Mouse (Mus musculus) erythroblast, embryonic 14.5 days (primary cell): ENCODE measurements around the gene Gm498. TPM values are rescaled to one million over a fixed set of nuclear protein-coding genes. Genes with fewer than 3 reads are reported as not detected.

ENCODE experiments used
- H3K27me3 ChIP-seq: 2 replicates; pipeline ENCODE4 v1.6.1; 2012; ENCODE audit warnings: inconsistent platforms; ENCODE audit not compliant: control insufficient read depth
- H3K36me3 ChIP-seq: 2 replicates; pipeline ENCODE4 v1.6.1; 2012; ENCODE audit warnings: mild to moderate bottlenecking, inconsistent platforms; ENCODE audit not compliant: control insufficient read depth
- H3K4me1 ChIP-seq: 2 replicates; pipeline ENCODE4 v1.6.1; 2012; ENCODE audit warnings: inconsistent platforms; ENCODE audit not compliant: control insufficient read depth
- H3K4me3 ChIP-seq: replicated peaks from 2 replicates; pipeline ENCODE3; 2012; ENCODE audit warnings: moderate library complexity, mild to moderate bottlenecking, inconsistent platforms
- H3K9me3 ChIP-seq: 2 replicates; pipeline ENCODE4 v1.6.1; 2012; ENCODE audit warnings: low read length, inconsistent platforms, mixed read lengths; ENCODE audit not compliant: control insufficient read depth
- GATA1 ChIP-seq: IDR thresholded peaks from 2 replicates; pipeline ENCODE4 v1.6.1; 2012; ENCODE audit warnings: low read length, inconsistent platforms, mixed read lengths
- TAL1 ChIP-seq: IDR thresholded peaks from 3 replicates; pipeline ENCODE4 v1.6.1; 2012; ENCODE audit warnings: low read length, inconsistent platforms, mixed read lengths
- polyA plus RNA-seq: library from polyadenylated mRNA; stranded (reverse); fragments of >175 nt; gene quantifications from 2 replicates; pipeline ENCODE4 v1.2.3, GENCODE M21; 2012

The Gm498 gene
- polyA plus RNA-seq, 1 experiment = not detected

DNA sequence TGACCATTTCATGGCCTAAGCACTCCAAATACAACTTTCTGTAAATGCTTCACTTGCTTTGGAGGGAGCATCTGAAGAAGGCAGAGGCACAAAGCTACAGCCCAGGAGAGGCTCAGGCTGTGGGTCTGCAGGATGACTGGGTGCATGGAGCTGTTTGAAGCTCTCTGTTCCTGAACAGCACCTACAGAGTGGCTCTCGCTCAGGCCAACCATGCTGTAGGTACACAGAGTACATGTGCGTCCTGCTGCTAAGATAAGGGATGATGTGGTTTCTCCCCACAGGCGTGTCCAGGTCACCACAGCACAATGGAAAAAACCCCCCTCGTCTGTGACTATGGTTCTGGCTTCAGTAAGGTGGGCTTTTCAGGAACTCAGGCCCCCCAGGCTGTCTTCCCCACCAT lies 2.2 kb downstream of the Gm498 start:
- no peak for TF ChIP-seq TAL1
- TF ChIP-seq GATA1 = no peak
- no peaks in the 10 kb centered on the region for H3K27me3 ChIP-seq
- H3K9me3 ChIP-seq = no peaks in the 10 kb centered on the region
- no peak overlapping the region for H3K4me3 ChIP-seq
- no peaks in the 10 kb centered on the region for H3K4me1 ChIP-seq
- H3K36me3 ChIP-seq = no peaks in the 10 kb centered on the region

DNA sequence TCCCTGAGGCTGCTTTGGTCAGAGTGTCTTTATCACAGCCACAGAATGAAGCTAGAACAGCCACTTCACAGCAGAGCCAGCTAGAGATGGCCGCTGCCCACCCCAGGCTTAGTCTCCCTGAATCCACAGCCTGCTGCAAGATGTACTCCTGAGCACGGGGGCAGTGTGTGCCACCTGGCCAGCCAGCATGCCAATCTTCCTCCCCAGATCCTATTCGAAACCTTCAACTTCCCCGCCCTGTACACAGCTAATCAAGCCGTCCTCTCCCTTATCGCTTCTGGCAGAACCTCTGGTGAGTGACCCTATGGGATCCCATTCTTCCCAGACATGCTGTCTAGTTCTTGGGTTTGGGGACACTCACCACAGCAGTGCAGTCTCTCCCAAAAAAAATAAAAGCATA lies 17.1 kb downstream of the Gm498 start:
- H3K4me3 ChIP-seq = no peak overlapping the region
- H3K4me1 ChIP-seq = peaks cover 9% of the 10 kb centered on the region
- TF ChIP-seq TAL1 = no peak
- no peak for TF ChIP-seq GATA1
- no peaks in the 10 kb centered on the region; the same call in 1 of the 2 replicates for H3K27me3 ChIP-seq
- no peaks in the 10 kb centered on the region for H3K36me3 ChIP-seq
- H3K9me3 ChIP-seq = no peaks in the 10 kb centered on the region

DNA sequence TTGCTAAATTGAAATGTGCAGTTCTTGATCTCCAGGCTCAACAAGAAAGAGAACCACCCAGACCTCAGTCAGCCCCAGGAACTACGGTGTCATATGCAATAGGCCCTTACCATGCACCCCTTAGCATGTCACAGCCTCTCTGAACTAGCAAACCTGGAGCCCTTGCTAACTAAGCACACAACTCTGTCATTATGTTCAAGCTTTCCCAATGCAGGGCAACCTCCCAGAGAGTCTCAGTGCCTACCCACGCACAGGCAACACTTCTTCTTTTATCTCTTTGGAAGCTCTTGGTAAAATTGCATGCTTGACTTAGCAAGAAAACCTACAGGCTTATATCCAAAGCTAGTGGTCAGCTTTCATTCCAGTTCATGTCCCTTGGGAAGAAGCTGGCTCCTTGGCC lies 24.5 kb downstream of the Gm498 start:
- no peaks in the 10 kb centered on the region for H3K9me3 ChIP-seq
- no peaks in the 10 kb centered on the region for H3K4me1 ChIP-seq
- H3K36me3 ChIP-seq = no peaks in the 10 kb centered on the region
- peaks cover 4% of the 10 kb centered on the region for H3K27me3 ChIP-seq
- no peak overlapping the region for H3K4me3 ChIP-seq
- TF ChIP-seq GATA1 (no peak), TAL1 (no peak)

DNA sequence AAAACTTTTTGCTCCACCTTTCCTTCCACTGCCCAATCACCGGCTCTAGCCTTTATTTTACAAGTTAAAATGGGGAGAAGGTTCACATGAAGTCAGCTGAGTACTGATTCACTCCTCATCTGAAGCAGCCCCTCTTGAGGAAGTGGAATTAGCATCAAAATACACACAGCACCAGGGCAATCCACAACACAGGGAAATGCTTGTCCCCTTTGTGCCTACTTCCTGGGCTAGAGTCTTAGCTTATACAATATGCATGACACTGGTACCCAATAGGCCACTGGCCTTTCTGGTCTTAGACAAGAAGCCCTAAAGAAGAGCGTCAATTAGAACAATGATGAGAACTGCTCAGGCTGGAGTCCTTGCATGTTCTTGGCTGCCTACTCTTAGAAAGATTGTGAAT lies 25.7 kb downstream of the Gm498 start:
- TF ChIP-seq TAL1 (no peak), GATA1 (no peak)
- Histone ChIP-seq H3K4me3 (no peak overlapping the region), H3K9me3 (no peaks in the 10 kb centered on the region), H3K36me3 (no peaks in the 10 kb centered on the region), H3K4me1 (no peaks in the 10 kb centered on the region), H3K27me3 (peaks cover 4% of the 10 kb centered on the region)

DNA sequence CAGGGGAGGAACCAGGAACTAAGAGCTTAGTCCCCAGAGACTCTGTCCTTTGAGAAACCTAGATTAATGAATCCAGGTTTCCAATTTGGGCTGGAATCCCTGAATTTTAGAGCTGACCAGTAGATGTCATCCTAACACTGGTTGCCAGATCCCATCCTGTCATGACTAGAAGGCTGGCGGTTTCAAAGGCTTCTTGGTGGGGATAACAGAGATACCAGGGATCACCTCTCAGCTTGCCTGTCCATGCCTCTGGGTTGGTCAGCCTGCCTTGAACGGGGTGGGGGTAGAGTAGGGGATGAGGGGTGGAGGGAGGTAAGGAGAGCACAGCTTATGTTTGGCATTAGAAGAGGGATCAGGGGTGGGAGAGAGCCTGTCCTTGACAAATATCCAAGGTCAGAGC lies 34.0 kb downstream of the Gm498 start:
- Histone ChIP-seq H3K4me3 (no peak overlapping the region), H3K4me1 (no peaks in the 10 kb centered on the region; the same call in 1 of the 2 replicates), H3K36me3 (no peaks in the 10 kb centered on the region), H3K9me3 (no peaks in the 10 kb centered on the region), H3K27me3 (no peaks in the 10 kb centered on the region; the same call in 1 of the 2 replicates)
- no peak for TF ChIP-seq GATA1
- TF ChIP-seq TAL1 = no peak

DNA sequence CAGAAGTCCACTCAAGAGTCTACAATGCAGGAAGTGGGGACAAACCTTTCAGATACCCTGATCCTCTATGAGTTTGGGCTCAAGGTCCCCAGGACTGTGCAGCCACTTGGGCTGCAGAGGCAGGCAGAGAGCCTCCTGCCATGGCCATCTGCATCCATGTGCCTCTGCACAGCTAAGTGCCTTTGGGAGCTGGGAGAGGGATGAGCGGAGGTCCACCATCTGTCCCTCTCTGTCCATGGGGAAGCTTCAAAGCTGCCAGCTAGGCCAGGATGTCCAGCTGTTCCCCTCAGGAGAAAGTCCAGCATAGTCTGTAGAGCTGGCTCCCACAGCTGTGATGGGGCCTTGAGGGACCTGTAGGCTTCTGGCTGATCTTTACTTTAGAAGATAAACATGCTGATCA lies 38.5 kb downstream of the Gm498 start:
- no peaks in the 10 kb centered on the region; the same call in 1 of the 2 replicates for H3K4me1 ChIP-seq

DNA sequence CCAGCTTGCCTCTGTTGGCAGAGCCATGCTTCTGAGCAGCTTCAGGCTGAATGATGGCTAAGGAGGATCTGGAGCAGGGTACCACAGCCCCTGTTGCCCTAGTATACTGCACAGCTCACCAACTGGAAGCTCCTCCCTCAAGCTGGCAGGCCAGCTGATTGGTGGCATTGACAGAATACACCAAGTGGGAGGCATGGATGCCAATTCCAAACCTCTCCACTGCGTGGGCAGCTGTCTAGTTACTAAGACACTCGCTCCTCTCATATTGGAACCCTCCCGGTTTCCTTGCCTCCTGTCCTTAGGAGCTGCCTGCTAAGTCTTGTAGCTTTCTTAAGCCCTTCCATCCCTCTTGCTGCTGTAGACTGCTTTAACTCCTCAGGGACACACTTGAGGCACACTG lies 39.0 kb downstream of the Gm498 start:
- Histone ChIP-seq H3K4me1 (no peaks in the 10 kb centered on the region; the same call in 1 of the 2 replicates), H3K9me3 (no peaks in the 10 kb centered on the region), H3K4me3 (no peak overlapping the region), H3K36me3 (no peaks in the 10 kb centered on the region), H3K27me3 (no peaks in the 10 kb centered on the region; the same call in 1 of the 2 replicates)
- no peak for TF ChIP-seq TAL1

More for the DNA sequence above, 38.5 kb downstream of the Gm498 start:
- no peak overlapping the region for H3K4me3 ChIP-seq
- no peaks in the 10 kb centered on the region; the same call in 1 of the 2 replicates for H3K27me3 ChIP-seq
- H3K36me3 ChIP-seq = no peaks in the 10 kb centered on the region
- TF ChIP-seq GATA1 (no peak), TAL1 (no peak)
- no peaks in the 10 kb centered on the region for H3K9me3 ChIP-seq

DNA sequence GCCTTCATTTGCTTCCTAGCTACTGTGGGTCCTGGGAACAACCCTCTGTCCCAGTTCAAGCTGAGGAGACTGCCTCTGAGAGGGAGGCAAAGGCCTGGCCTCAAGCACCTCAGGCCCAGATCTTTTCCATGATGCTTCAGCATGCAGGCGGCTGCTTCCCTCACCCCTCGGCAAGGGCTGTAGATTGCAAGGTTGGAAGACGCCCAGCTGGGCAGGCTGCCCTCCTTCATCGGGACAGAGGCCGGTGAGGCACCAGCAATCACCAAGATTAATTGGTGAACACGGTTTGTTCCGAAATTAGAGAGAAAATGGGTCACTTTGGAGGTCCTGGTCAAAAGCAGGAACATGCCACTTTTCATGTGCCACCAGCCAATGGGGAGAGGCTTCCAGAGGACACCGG lies 47.0 kb downstream of the Gm498 start:
- no peaks in the 10 kb centered on the region for H3K27me3 ChIP-seq
- no peak for TF ChIP-seq TAL1
- TF ChIP-seq GATA1 = no peak
- no peaks in the 10 kb centered on the region for H3K4me1 ChIP-seq
- no peaks in the 10 kb centered on the region for H3K9me3 ChIP-seq
- no peaks in the 10 kb centered on the region for H3K36me3 ChIP-seq
- H3K4me3 ChIP-seq = no peak overlapping the region

DNA sequence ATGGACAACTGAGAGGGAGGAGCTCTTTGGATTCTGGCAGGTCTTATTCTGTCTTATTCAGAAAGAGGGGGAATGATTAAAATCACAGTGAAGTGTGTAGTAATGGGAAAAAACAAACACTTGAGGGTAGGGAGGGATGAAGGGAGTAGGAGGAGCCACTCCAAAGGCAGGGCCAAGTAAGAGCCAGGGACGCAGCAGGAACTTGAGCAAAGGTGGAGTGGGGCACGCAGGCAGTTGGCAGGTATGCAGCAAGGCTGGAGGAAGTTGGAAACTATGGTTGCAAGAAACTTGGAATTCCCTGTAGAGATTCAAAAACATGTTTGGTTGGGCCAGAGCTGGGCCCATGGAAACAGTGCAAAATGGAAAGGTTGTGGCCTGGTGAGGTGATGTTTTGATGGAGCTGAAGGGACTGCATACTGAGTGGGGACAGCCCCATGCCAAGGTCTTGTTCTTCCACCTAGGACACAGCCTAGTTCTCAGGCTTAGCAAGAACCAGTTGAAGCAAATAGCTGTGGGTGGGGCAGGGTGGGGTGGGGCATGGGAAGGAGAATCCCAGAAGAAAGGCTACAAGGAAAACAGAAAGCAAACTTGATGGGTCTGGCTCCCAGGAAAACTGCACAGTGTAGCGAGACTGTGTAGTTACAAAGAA lies 52.5 kb downstream of the Gm498 start:
- Histone ChIP-seq H3K4me1 (no peaks in the 10 kb centered on the region), H3K9me3 (no peaks in the 10 kb centered on the region), H3K4me3 (no peak overlapping the region), H3K27me3 (0 out of 2 replicates have a peak, but pooled peaks cover 3% of the 10 kb centered on the region), H3K36me3 (no peaks in the 10 kb centered on the region)
- TF ChIP-seq GATA1 = no peak
- no peak for TF ChIP-seq TAL1

DNA sequence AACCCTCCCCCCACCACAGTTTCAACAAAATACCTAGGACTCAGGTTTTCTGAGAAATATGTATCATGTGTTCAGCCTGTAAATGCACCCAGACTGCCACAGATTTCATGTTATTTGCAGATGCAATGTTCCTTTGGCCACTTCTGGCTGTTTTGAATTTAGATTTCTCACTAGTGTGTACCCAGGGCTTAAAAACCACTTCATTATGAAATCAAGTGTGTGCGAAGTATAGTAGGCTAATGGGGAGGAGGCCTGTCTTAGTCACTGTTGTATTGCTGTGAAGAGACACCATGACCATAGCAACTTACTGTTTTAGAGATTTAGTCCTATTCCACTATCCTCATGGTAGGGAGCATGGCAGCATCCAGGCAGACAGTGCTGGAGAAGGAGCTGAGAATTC lies 63.3 kb downstream of the Gm498 start:
- Histone ChIP-seq H3K4me3 (no peak overlapping the region), H3K36me3 (no peaks in the 10 kb centered on the region), H3K4me1 (no peaks in the 10 kb centered on the region), H3K9me3 (no peaks in the 10 kb centered on the region), H3K27me3 (no peaks in the 10 kb centered on the region)
- TF ChIP-seq TAL1 = no peak
- no peak for TF ChIP-seq GATA1
